Mouse (Mus musculus) neural tube, embryonic 12.5 days (tissue): ENCODE measurements at regions not wholly inside any gene's neighbourhood (a gene's known extent, or its start where the extent isn't known, plus 50 kb on each side); places are given as distances from the start of the nearest gene placed in this dataset.
A peak's percentile ranks its signal among the peaks of the same experiment; 100 is the strongest.
"Not testable (repeated sequence)": the region's sequence is repeated elsewhere in the genome, so short reads cannot be mapped to it uniquely, and the experiment has no call there.

Experiments
- ATAC-seq: fragments of 200-750 bp; cut with Nextera tagmentation; 2 replicates; pipeline ENCODE4 v1.8.0; 2017; ENCODE audit warnings: low read depth, mild to moderate bottlenecking, moderate TSS enrichment, moderate library complexity; ENCODE audit not compliant: low FRiP score
- H3K27ac ChIP-seq: fragments of 300-500 bp; sonication (generic); 2 replicates; pipeline ENCODE4 v1.5.1; 2016
- H3K27me3 ChIP-seq: fragments of 300-500 bp; sonication (generic); replicated peaks from 2 replicates; pipeline ENCODE4 v1.6.1; 2016; ENCODE audit warnings: mild to moderate bottlenecking
- H3K36me3 ChIP-seq: fragments of 300-500 bp; sonication (generic); 2 replicates; pipeline ENCODE4 v1.6.1; 2016; ENCODE audit warnings: mild to moderate bottlenecking
- H3K4me1 ChIP-seq: fragments of 300-500 bp; sonication (generic); 2 replicates; pipeline ENCODE4 v1.6.1; 2016
- H3K4me2 ChIP-seq: fragments of 300-500 bp; sonication (generic); replicated peaks from 2 replicates; pipeline ENCODE4 v1.6.1; 2016; ENCODE audit warnings: mild to moderate bottlenecking
- H3K4me3 ChIP-seq: fragments of 300-500 bp; sonication (generic); 2 replicates; pipeline ENCODE4 v1.5.1; 2016
- H3K9ac ChIP-seq: fragments of 300-500 bp; sonication (generic); 2 replicates; pipeline ENCODE4 v1.6.1; 2016; ENCODE audit warnings: mild to moderate bottlenecking
- H3K9me3 ChIP-seq: fragments of 300-500 bp; sonication (generic); 2 replicates; pipeline ENCODE4 v1.6.1; 2016; ENCODE audit warnings: mild to moderate bottlenecking
- WGBS: fragments of 180-500 bp; shearing (Covaris S2); methylation state at CpG from one replicate; pipeline ENCODE4 v1.1.7; 2016; 5-methylcytosine and 5-hydroxymethylcytosine counted together

- Histone ChIP-seq H3K4me1 (no peaks in the 10 kb centered on the region), H3K27me3 (no peaks in the 10 kb centered on the region), H3K27ac (no peak overlapping the region), H3K4me2 (no peak overlapping the region), H3K9ac (no peak overlapping the region), H3K36me3 (no peaks in the 10 kb centered on the region), H3K4me3 (no peak overlapping the region), H3K9me3 (no peaks in the 10 kb centered on the region)
- peak; percentile 38; the same call in 1 of the 2 replicates for ATAC-seq
Measured at GRCm38 (mm10) chr10:6262029-6262428, 339.8 kb upstream of the Rgs17 start.

- Histone ChIP-seq H3K27ac (no peak overlapping the region), H3K36me3 (no peaks in the 10 kb centered on the region), H3K4me3 (no peak overlapping the region), H3K4me2 (no peak overlapping the region), H3K9me3 (no peaks in the 10 kb centered on the region), H3K27me3 (no peaks in the 10 kb centered on the region), H3K4me1 (no peaks in the 10 kb centered on the region), H3K9ac (no peak overlapping the region)
- ATAC-seq: peak; percentile 55; the same call in 1 of the 2 replicates
Measured at GRCm38 (mm10) chr10:6265662-6266061, 343.5 kb upstream of the Rgs17 start.

- Histone ChIP-seq H3K36me3 (no peaks in the 10 kb centered on the region), H3K27me3 (no peaks in the 10 kb centered on the region), H3K9me3 (no peaks in the 10 kb centered on the region), H3K9ac (no peak overlapping the region), H3K4me3 (no peak overlapping the region), H3K27ac (no peak overlapping the region), H3K4me2 (no peak overlapping the region), H3K4me1 (no peaks in the 10 kb centered on the region)
- no peak for ATAC-seq
- 85% methylated on average over 1 of the region's 1 CpGs for WGBS
Measured at GRCm38 (mm10) chr10:6291388-6291787, 369.2 kb upstream of the Rgs17 start.

- WGBS: 92% methylated on average over 4 of the region's 4 CpGs
- H3K9me3 ChIP-seq: no peaks in the 10 kb centered on the region
- no peaks in the 10 kb centered on the region for H3K4me1 ChIP-seq
- H3K36me3 ChIP-seq: no peaks in the 10 kb centered on the region
- no peak overlapping the region for H3K4me2 ChIP-seq
- no peak overlapping the region for H3K9ac ChIP-seq
- H3K27me3 ChIP-seq: no peaks in the 10 kb centered on the region
- no peak for ATAC-seq
- no peak overlapping the region for H3K4me3 ChIP-seq
- no peak overlapping the region for H3K27ac ChIP-seq
Measured at GRCm38 (mm10) chr10:6296621-6297020, 374.4 kb upstream of the Rgs17 start.

- 60% methylated on average over 1 of the region's 1 CpGs for WGBS
- Histone ChIP-seq H3K9ac (no peak overlapping the region), H3K27ac (no peak overlapping the region), H3K4me1 (no peaks in the 10 kb centered on the region), H3K27me3 (no peaks in the 10 kb centered on the region), H3K4me3 (no peak overlapping the region), H3K9me3 (no peaks in the 10 kb centered on the region), H3K4me2 (no peak overlapping the region), H3K36me3 (no peaks in the 10 kb centered on the region)
- ATAC-seq: no peak
Measured at GRCm38 (mm10) chr10:6297796-6298195, 375.6 kb upstream of the Rgs17 start.

- no peaks in the 10 kb centered on the region for H3K9me3 ChIP-seq
- H3K4me1 ChIP-seq: no peaks in the 10 kb centered on the region
- no peak overlapping the region for H3K4me3 ChIP-seq
- H3K27ac ChIP-seq: no peak overlapping the region
- 77% methylated on average over 2 of the region's 2 CpGs for WGBS
- no peak overlapping the region for H3K9ac ChIP-seq
- no peak overlapping the region for H3K4me2 ChIP-seq
- ATAC-seq: no peak
- H3K36me3 ChIP-seq: no peaks in the 10 kb centered on the region
- H3K27me3 ChIP-seq: no peaks in the 10 kb centered on the region
Measured at GRCm38 (mm10) chr10:6298682-6299081, 376.5 kb upstream of the Rgs17 start.

GRCm38 (mm10) chr10:6301514-6301913 is 379.3 kb upstream of the Rgs17 start:
- Histone ChIP-seq H3K4me1 (no peaks in the 10 kb centered on the region), H3K4me2 (no peak overlapping the region), H3K9ac (no peak overlapping the region), H3K4me3 (no peak overlapping the region), H3K9me3 (no peaks in the 10 kb centered on the region), H3K27me3 (no peaks in the 10 kb centered on the region), H3K27ac (no peak overlapping the region), H3K36me3 (no peaks in the 10 kb centered on the region)
- ATAC-seq: no peak

GRCm38 (mm10) chr10:6309351-6309750 is 387.2 kb upstream of the Rgs17 start:
- no peak overlapping the region for H3K4me2 ChIP-seq
- 86% methylated on average over 2 of the region's 2 CpGs for WGBS
- H3K27me3 ChIP-seq: no peaks in the 10 kb centered on the region
- no peaks in the 10 kb centered on the region for H3K9me3 ChIP-seq
- no peak overlapping the region for H3K9ac ChIP-seq
- H3K27ac ChIP-seq: no peak overlapping the region
- ATAC-seq: no peak
- H3K4me1 ChIP-seq: no peaks in the 10 kb centered on the region
- no peak overlapping the region for H3K4me3 ChIP-seq
- no peaks in the 10 kb centered on the region for H3K36me3 ChIP-seq

GRCm38 (mm10) chr10:6341572-6341971 is 416.7 kb upstream of the Oprm1 start:
- Histone ChIP-seq H3K4me2 (no peak overlapping the region), H3K4me1 (no peaks in the 10 kb centered on the region), H3K9me3 (no peaks in the 10 kb centered on the region), H3K27me3 (no peaks in the 10 kb centered on the region), H3K9ac (no peak overlapping the region), H3K36me3 (no peaks in the 10 kb centered on the region), H3K4me3 (no peak overlapping the region), H3K27ac (no peak overlapping the region)
- WGBS: 74% methylated on average over 8 of the region's 8 CpGs
- ATAC-seq: peak; percentile 75

- H3K27me3 ChIP-seq, H3K36me3 ChIP-seq, ATAC-seq, H3K4me2 ChIP-seq, H3K27ac ChIP-seq, H3K9ac ChIP-seq, H3K4me3 ChIP-seq, H3K9me3 ChIP-seq, H3K4me1 ChIP-seq: not testable (repeated sequence)
- WGBS: 92% methylated on average over 14 of the region's 14 CpGs
Measured at GRCm38 (mm10) chr10:6349216-6349615, 409.1 kb upstream of the Oprm1 start.

GRCm38 (mm10) chr10:6366182-6366581 is 392.1 kb upstream of the Oprm1 start:
- no peak overlapping the region for H3K4me2 ChIP-seq
- 83% methylated on average over 4 of the region's 4 CpGs for WGBS
- no peak overlapping the region for H3K4me3 ChIP-seq
- no peaks in the 10 kb centered on the region for H3K36me3 ChIP-seq
- no peak overlapping the region for H3K27ac ChIP-seq
- H3K9ac ChIP-seq: no peak overlapping the region
- H3K9me3 ChIP-seq: no peaks in the 10 kb centered on the region
- H3K4me1 ChIP-seq: no peaks in the 10 kb centered on the region
- no peaks in the 10 kb centered on the region for H3K27me3 ChIP-seq
- 0 out of 2 replicates have a peak, but pooled peaks have one; percentile 13 for ATAC-seq

- no peak overlapping the region for H3K4me2 ChIP-seq
- H3K27ac ChIP-seq: no peak overlapping the region
- WGBS: 88% methylated on average over 2 of the region's 2 CpGs
- no peaks in the 10 kb centered on the region for H3K27me3 ChIP-seq
- ATAC-seq: no peak
- H3K36me3 ChIP-seq: no peaks in the 10 kb centered on the region
- no peaks in the 10 kb centered on the region for H3K9me3 ChIP-seq
- H3K9ac ChIP-seq: no peak overlapping the region
- no peaks in the 10 kb centered on the region for H3K4me1 ChIP-seq
- no peak overlapping the region for H3K4me3 ChIP-seq
Measured at GRCm38 (mm10) chr10:6371666-6372065, 386.6 kb upstream of the Oprm1 start.

- not testable (repeated sequence) for H3K36me3 ChIP-seq, H3K27me3 ChIP-seq, H3K4me2 ChIP-seq, H3K4me1 ChIP-seq, H3K9me3 ChIP-seq, H3K27ac ChIP-seq, H3K9ac ChIP-seq, H3K4me3 ChIP-seq, ATAC-seq
- WGBS: 85% methylated on average over 12 of the region's 12 CpGs
Measured at GRCm38 (mm10) chr10:6417336-6418105, 340.8 kb upstream of the Oprm1 start.
